Mouse (Mus musculus) testis, adult 2 months (tissue): Measurements from ENCODE around the gene Gm379.

Source experiments
- CTCF ChIP-seq: fragments of 200-500 bp; IDR thresholded peaks from 2 replicates; pipeline ENCODE4 v1.5.1; 2012; ENCODE audit warnings: low read depth, mild to moderate bottlenecking, inconsistent platforms, low read length, moderate library complexity; ENCODE audit not compliant: control insufficient read depth, insufficient read depth, insufficient replicate concordance
- POLR2A ChIP-seq: fragments of 200-500 bp; IDR thresholded peaks from 2 replicates; pipeline ENCODE4 v1.6.1; 2012; ENCODE audit warnings: low read depth, mild to moderate bottlenecking, inconsistent platforms, low read length, moderate library complexity; ENCODE audit not compliant: control insufficient read depth

- no peak for TF ChIP-seq CTCF
- TF ChIP-seq POLR2A: no peak
Measured at GRCm38 (mm10) chrX:108704312-108704711, 39.6 kb upstream of the Gm379 start.
